Mouse (Mus musculus) inflammation-experienced regulatory T-cells, adult 6 months (primary cell): ENCODE results near the gene Gm49384. TPM values are rescaled to one million over a fixed set of nuclear protein-coding genes. Genes with fewer than 3 reads are reported as not detected.

Experiments used
- ATAC-seq: one replicate; pipeline ENCODE4 v1.8.0; 2017
- polyA plus RNA-seq, 3 experiments: library from polyadenylated mRNA; unstranded; fragments of 100-300 nt; shearing (Covaris generic); gene quantifications; one replicate each; pipeline ENCODE4 v1.2.1; 2017

Gene Gm49384
- polyA plus RNA-seq, 3 experiments from 2014 or later, result 7.9 to 15.2 (median 9.6) TPM

DNA sequence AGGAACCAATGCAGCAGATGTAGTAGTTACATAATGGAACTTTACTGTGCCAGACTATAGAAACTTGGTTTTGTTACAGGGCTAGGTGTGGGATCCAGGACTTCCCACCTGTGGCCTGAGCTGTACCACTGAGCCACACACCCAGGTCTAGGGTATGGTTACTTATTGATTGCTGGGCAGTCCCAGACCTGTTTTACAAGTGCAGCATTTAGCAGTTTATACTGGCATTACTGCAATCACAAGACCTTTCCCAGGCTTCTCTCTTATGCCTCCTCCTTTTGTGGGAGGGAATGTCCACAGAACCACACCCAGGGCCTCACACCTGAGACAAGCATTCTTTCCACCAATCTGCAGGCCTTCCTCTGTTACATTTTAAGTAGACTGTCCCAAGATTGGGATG, 5.1 kb downstream of the Gm49384 start:
- ATAC-seq, result no peak

DNA sequence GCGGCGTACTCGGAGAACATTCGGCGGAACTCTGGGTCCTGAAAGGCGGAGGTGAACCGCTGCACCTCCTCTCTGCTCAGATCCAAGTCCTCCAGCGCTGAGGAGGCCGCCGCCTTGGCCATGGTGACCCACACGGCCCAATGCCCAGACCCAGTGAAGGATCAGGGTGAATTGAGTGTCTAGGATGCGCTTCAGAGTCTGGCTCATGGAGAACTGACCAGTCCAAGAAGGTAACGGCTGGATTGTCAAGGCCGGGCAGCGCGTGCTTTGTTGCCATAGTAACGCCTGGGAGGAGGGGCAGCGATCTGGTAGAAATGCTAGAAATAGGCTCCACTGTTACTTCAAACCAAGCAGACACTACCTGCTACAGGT, 5.9 kb downstream of the Gm49384 start, which contains the start of gene Dnaaf2:
TSS of gene Dnaaf2 (minus strand) at position 266 of the 372 bp plus-strand sequence.
- peak; percentile 4 for ATAC-seq

DNA sequence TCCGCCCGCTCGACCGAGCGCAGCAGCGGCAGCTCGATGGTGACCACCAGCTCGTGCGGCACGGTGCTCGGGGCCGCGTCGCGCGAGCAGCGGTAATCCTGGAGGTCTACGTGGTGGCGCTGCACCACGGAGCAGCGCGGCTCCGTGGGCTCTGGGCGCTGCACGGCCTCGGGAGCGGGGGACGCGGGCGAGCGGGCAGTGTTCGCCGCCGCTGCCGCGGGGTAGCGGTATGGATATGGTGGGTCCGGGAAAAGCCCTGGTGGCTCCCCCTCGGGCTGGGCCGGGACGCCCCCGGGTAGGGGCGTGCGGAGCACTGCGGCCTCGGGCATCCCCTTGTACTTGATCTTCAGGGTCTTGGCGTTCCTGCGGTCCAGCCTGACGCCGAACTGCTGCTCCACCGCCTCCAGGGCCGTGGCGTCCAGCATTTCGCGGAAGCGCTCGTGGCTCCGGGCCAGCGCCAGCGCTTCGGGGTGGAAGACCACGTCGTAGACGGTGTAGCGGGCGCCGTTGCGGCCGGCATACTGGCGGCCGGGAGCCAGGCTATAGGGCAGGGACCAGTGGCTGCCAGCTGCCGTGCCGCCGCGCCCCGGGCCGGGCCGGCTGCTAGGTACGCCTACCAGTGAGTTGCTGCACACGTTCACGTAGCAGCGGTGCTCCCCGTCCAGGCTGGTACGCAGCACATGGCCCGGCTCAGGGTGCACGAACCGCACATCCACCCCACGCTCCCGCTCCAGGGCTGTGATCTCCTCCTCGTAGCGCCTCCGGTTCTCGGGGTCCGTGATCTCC, 6.5 kb downstream of the Gm49384 start:
- ATAC-seq, result peak; percentile 69

DNA sequence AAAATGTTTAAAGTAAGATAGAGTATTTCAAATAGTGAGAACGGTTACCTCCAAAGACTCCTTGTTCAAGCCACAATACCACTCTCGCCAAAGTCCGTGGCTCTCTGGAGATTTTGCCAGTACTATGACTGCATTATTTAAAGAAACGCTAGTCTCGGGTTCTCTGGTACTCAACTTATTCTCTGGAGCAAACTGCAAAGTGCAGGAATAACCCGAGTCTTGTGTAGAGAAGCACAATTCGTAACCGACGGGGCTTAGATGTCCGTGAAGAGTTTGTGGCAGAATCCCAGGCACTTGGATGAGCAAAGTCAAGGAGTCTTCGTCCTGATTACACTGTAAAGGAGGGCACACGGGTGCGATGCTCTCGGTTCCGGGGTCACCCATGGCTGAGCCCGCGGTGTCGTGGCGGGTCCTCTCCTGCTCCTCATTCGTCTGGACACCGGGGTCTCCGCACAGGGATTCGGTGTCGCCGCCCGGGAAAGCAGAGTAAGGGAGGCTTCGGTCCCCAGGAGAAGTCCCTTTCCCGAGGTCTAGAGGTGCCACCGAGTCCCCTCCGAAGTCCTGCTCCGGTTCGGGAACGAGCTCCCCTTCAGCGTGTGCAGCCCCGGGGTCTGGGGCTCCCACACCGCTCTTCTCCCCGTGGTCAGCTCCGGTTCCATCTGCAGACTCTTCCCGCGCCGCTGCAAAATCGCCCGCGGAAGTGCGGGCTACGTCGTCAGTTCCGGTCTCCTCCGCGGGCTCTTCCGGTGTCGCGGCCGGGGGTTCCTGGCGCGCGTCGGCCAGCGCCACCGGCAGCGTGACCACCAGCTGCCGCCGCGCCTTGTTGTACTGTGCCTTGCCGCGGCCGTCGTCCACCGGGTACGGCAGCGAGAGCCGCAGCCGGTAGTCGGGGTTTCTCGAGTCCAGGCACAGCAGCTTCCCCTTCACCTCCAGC, 7.4 kb downstream of the Gm49384 start, which contains the start of gene Gm49383:
TSS of gene Gm49383 (minus strand) at position 661 of the 934 bp plus-strand sequence.
- ATAC-seq, result peak; percentile 70

DNA sequence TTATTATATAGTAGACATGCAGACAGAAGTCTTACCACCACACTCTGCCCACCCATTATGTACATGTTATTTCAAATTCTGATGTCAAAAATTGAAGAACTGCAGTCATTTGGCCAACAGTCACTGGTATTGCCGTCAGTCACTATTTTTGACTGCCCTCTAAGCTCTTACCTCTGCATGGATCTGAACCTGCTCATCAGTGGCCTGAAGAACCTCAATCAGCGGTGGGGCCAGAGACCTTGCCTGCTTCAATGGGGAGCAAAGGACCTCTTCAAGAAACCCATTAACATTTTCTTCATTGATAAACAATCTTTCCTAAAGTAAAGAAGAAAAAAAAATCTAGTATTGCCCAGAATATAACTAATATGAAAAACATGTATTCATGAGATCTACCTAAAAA, 11.4 kb downstream of the Gm49384 start:
- no peak for ATAC-seq

DNA sequence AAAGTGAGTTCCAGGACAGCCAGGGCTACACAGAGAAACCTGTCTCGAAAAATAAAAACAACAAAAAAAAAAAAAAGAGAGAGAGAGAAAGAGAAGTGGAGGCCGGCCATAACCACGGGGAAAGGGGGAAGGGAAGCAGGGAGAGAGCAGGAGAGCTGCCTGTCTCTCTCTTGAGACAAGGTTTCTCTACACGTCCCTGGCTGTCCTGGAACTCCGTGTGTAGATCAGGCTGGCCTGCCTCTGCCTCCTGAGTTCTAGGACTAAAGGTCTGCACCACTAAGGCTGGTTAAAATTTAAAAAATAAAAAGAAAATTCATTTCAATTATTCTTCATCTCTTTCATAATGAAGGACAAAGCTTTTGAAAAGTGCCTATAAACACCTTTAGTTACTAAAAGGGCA, 12.7 kb downstream of the Gm49384 start:
- no peak for ATAC-seq

DNA sequence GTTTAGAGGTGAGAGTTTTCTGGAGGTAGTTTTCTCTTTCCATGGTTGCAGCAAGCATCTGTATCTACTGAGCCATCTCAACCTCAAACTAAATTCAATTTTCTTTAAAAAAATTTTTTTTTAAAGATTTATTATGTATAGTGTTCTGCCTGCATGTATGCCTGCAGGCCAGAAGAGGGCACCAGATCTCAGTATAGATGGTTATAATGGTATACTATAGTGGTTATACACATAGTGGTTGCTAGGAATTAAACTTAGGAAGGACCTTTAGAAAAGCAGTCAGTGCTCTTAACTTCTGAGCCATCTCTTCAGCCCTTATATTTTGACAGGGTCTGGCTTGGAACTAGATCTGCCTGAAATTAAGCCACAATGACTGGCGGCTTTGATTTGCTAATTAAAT, 13.5 kb downstream of the Gm49384 start:
- ATAC-seq, result peak; percentile 58

DNA sequence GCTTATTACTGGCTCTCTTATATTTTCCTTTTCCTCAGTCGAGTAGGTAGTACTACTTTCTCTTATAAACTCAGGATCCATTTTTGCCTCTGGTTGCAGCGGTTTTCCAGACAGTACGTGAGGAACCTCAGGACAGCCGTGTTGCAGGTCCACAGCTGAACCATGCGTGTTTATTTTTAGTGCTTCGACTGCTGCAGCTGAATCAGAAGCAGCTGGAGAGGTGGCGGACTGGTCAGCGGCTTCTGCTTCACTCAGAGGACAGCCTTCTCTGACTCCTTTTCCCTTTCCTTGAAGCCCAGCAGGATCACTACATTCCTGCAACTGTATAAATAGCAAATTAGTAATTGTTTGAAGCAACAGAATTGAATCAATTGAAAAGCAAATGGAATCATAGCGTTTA, 14.0 kb downstream of the Gm49384 start:
- no peak for ATAC-seq

DNA sequence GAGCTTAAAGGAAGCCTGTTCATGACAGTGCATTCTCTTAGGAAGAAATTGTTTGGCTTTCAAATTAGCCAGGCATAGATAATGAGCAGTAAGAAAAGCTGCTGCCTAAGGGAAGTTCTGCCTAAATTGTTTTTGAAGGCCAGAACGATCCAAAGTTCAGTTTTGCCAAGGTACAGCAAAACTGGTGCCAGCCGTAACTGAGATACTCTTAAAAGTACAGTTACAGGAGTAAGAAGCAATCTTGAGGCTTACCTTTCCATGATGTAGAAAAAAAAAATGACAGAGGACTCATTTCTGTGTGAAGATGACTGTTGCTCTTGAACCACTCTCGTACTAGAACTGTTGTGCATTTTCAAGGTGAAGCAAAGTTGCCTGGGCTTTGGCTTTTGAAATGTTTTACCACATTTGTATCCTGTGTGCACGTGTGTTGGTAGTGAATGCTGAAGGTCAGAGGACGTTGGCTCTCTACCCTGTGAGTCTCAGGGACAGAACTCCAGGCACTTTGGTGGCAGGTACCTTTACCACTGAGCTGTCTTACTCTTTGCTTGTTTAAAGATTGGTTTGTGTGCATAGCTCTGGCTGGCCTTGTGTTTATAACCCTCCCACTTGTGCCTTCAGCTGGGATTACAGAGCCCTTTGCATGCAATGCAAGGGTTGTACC, 17.1 kb downstream of the Gm49384 start:
- ATAC-seq, result no peak

DNA sequence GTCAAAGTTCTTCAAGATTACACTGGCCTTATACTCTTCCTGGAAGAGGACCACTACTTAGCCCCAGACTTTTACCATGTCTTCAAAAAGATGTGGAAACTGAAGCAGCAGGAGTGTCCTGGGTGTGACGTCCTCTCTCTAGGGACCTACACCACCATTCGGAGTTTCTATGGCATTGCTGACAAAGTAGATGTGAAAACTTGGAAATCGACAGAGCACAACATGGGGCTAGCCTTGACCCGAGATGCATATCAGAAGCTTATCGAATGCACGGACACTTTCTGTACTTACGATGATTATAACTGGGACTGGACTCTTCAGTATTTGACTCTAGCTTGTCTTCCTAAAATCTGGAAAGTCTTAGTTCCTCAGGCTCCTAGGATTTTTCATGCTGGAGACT, 18.7 kb downstream of the Gm49384 start:
- ATAC-seq, result no peak

DNA sequence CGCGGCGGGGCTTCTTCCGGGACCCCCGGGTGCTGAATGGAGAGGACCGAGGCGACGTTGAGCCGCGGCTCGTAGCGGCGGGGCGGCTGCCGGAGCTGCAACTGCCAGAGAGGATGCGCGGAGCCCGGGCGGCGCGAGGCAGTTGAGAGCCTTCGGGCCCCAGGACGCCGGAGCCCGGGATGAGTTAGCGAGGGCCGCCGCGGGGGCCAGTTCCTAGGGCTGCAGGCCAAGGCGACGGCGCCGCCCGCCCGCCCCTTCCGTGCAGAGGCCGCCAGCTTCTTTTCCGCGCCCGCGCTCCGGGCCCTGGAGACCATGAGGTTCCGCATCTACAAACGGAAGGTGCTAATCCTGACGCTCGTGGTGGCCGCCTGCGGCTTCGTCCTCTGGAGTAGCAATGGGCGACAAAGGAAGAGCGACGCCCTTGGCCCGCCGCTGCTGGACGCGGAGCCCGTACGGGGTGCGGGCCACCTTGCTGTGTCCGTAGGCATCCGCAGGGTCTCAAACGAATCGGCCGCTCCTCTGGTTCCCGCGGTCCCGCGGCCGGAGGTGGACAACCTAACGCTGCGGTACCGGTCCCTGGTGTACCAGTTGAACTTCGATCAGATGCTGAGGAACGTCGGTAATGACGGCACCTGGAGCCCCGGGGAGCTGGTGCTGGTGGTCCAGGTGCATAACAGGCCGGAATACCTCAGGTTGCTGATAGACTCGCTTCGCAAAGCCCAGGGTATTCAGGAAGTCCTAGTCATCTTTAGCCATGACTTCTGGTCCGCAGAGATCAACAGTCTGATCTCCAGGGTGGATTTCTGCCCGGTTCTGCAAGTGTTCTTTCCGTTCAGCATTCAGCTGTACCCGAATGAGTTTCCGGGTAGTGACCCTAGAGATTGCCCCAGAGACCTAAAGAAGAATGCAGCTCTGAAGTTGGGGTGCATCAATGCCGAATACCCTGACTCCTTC, 19.4 kb downstream of the Gm49384 start:
- ATAC-seq, result peak; percentile 32

DNA sequence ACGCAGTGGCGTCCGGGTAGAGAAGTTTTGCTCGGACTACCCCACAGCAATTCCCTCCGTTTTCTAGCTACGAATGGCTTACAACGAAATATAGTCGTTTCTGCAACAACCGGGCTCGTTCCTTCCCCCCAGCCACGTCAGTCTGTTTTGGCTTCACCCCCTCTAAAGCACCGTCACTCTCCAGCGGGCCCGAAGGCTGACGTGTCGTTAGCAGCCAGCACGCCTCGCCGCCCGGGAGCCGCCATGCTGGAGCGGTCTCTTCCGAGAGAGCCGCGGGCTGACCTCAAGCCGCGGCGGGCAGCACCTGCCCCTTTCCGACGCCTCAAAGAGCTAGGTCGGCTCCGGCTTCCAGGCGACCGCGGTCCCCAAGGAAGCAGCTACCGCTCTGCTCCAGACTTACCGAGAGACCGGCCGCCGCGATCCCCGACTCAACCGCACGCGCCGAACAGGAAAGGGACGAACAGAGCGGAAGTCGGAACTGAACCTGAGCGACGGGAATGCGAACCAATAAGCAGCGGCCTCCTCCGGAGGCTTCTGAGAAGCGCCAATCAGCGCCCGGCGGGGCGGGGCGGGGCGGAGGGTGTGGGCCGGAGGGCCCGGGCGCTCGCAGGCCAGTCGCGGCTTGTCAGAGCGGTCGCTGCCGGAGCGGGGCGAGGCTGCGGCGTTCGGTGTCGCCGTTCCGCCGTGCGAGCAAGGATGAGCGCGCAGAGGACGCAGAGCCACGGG, 20.3 kb downstream of the Gm49384 start, which contains the start of the genes Rpl36al and Mgat2:
TSS of gene Rpl36al (minus strand) at position 501 of the 726 bp plus-strand sequence.
TSS of gene Mgat2 (plus strand) at position 575 of the 726 bp plus-strand sequence.
- peak; percentile 97 for ATAC-seq

DNA sequence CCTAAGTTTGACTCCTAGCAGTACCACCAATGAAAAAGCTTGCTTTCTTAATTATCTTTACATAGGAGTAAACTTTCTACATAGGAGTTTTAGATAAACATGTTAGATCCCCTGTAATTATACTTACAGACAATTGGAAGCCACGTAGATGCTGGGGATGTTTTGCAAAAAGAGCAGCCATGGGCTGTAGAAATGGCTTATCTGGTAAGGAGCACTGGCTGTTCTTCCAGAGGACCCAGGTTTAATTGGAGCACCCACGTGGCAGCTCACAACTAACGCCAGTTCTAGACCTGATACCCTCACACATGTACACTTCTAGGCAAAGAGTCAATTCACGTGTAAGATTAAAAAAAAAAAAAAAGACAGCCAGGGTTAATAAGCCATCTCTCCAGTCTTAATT, 22.3 kb downstream of the Gm49384 start:
- ATAC-seq, result no peak

DNA sequence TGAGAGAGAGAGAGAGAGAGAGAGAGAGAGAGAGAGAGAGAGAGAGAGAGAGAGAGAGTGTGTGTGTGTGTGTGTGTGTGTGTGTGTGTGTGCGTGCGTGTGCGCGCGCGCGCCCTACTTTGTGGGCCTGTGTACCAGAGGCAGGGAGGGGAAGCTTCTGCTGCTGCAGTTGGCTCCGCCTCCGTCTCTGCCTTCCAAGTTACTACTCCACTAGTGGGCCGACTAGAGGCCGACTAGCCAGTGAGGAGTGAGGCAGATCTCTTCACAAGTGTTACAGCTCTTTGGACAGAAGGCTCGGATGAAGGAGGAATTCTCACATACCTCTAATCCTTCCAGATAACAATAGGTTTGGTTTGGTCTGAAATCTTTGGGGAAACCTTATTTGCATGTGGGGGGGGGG, 24.7 kb downstream of the Gm49384 start:
- no peak for ATAC-seq

DNA sequence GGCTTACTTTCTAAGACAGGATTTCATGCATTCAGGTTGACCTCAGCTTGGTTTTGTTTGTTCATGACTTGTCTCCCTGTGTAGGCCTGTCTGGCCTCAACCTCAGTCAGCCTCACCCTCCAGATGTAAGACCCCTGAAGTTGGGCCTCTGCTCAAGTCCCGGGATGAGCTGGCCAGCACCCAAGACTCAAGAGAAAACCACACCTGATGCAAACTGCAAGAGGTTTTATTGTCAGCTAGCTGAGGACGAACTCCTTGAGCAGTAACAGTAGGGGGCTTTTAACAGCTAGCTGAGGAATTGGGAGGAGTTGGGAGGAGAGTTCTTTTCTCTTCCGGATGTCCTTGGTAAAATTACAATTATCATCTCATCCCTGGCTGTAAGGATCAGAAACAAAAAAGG, 26.5 kb downstream of the Gm49384 start:
- no peak for ATAC-seq

DNA sequence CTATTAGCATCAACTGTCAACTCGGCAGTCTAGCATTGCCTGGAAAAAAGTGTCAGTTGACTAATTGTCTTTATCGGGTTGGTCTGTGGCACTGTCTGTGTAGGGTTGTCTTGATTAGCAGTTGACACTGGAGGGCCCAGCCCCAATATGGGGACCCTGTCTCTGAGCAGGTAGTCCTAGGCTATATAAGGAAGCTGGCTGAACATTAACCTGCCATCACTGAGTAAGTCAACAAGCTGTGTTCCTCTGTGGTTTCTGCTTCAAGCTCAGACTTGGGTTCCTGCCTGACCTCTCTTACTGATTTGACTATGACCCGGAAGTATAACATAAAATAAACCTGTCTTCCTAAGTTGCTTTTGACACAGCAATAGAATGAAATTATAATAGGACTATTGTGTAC, 28.1 kb downstream of the Gm49384 start:
- ATAC-seq, result no peak

DNA sequence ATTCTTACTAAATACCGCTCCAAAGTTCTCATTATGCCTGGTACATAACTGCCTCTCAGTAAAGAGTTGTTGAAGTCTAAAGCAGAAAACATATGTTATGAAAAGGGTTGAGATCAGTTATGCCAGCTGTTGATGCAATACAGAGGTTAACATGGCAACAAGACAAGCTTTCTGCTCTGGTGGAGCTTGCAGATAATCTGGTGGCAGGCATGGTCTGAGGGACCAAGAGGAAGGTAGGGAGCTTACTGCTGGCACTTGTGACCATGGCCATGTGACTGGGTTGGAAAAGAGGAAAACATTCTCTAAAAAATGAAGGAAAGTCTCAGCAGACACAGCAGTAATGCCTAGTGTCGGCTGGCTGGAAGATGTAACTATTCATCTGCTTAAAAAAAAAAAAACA, 32.8 kb downstream of the Gm49384 start:
- no peak for ATAC-seq

DNA sequence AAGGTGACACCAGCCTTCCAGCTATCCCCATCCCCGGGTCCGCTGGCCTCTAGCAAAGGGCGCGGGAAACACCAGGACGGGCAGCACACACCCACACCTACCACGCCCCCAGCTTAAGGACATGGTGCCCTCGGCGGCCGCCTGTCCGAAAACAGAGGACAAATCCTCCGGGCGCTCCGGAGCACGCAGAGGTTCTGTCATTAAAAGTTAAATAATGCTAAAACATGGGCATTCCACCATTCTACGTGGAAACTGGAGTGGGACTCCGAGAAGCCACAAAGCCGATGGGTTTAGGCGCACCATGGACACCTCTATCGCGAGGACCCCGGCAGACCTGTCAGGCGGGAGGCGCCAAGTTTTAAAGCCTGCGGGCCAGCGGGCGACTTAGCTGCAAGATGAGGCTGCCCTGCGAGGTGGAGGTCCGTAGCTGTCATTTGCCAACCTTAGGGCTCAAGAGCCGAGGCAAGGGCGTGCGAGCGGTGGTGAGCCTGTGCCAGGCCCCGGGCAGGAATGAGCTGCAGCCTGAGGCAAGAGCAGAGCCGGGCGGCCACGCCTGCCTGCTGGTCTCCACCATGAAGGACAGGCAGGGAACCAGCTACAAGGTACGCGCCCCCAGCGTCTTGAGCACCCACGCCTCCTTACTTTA, 35.5 kb downstream of the Gm49384 start, which contains the start of gene Lrr1:
TSS of gene Lrr1 (plus strand) at position 354 of the 646 bp plus-strand sequence.
- peak; percentile 83 for ATAC-seq

DNA sequence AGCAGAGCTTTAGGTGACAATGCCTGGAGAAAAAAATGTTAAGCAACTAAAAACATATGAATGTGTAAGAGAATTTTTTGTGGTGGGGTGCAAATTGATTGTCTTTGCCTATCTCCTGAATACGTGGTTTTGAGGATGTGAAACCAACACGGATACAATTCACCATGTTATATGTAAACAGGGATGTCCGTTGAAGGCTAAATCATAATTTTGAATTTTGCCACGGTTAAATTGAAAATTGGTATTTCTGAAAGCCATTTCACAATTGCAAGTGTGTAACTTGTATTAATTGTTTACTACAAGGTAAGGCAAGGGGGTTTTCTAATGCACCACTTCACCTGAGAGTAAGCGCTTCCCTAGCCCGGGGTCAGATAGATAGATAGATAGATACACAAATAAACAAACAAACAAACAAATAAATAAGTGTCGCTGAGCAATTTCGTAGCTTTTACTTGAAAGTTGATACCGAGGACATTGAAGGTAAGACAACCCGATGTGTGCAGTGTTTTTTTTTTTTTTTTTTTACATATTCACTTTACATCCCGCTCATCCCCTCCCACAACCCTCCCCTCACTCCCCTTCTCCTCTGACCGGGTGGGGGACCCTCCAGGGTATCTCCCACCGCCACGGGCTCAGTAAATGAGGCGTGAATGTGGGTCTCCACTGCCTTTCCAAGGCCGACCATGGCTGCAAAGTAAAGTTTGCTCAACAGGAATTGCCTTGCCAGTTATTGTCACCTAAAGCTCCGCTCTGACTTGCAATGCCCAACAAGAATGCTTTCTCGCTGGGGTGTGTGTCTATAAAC, 36.2 kb downstream of the Gm49384 start:
- ATAC-seq, result no peak
